Mouse (Mus musculus) lung, postnatal 0 days (tissue): ENCODE results near the gene Rnft2.

Source experiments
- CTCF ChIP-seq: IDR thresholded peaks from 2 replicates; pipeline ENCODE4 v1.5.1; 2016; ENCODE audit warnings: antibody characterized with exemption, mild to moderate bottlenecking
- EP300 ChIP-seq: IDR thresholded peaks from 2 replicates; pipeline ENCODE4 v1.6.1; 2016; ENCODE audit warnings: antibody characterized with exemption, mild to moderate bottlenecking, control low read depth

DNA sequence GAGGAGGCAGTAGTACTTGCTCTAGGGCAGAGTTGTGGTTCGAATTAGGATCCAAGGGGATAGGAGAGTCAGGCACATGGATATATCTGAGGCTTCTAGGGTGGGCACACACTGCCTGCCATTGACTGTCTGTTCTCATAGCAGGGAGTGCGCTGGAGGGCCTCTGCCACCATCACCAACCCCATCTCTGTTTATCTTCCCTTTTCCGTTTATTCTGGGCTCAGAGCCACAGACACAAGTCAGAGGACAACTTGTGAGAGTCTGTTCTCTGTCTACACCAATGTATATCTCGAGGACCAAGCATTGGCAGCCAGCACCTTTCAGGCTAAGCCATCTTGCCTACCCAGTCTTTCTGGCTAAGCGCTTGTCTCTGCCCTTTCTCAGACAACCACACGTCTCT lies 14.7 kb upstream of the Rnft2 start:
- TF ChIP-seq EP300, result no peak
- no peak for TF ChIP-seq CTCF
